Mouse (Mus musculus): Measurements from ENCODE around the gene Kcnt1. TPM values are rescaled to one million over a fixed set of nuclear protein-coding genes. Genes with fewer than 3 reads are reported as not detected.

Gene Kcnt1
- total RNA-seq, 2 experiments from 2014 or later, result 44.5 to 48.4 TPM

- H3K4me3 ChIP-seq, result no peak overlapping the region
- no peak for TF ChIP-seq CTCF (conservative IDR thresholded peaks at IDR 0.05)
- no peak overlapping the region for H3K27ac ChIP-seq
- DNase-seq (ENCODE audit: low spot score in 2 of 2), result no peak
Observed at GRCm38 (mm10) chr2:25940503-25940902, 77.0 kb downstream of the Kcnt1 start.

GRCm38 (mm10) chr2:25943822-25944221 is 80.3 kb downstream of the Kcnt1 start:
- no peak for TF ChIP-seq CTCF (conservative IDR thresholded peaks at IDR 0.05)
- no peak overlapping the region; the same call in 1 of the 2 replicates for H3K27ac ChIP-seq
- no peak for DNase-seq (ENCODE audit: low spot score in 2 of 2)
- no peak overlapping the region for H3K4me3 ChIP-seq

- Histone ChIP-seq H3K4me3 (no peak overlapping the region), H3K27ac (no peak overlapping the region)
- peak; percentile 64 for TF ChIP-seq CTCF (conservative IDR thresholded peaks at IDR 0.05)
- DNase-seq (ENCODE audit: low spot score in 2 of 2), result no peak
Observed at GRCm38 (mm10) chr2:25947950-25948349, 84.4 kb downstream of the Kcnt1 start.

GRCm38 (mm10) chr2:25949291-25949690 is 85.8 kb downstream of the Kcnt1 start:
- no peak overlapping the region for H3K27ac ChIP-seq
- no peak for TF ChIP-seq CTCF (conservative IDR thresholded peaks at IDR 0.05)
- H3K4me3 ChIP-seq, result no peak overlapping the region
- DNase-seq (ENCODE audit: low spot score in 2 of 2), result no peak

Other genes starting within 250 kb of the Kcnt1 start
- gene Ccdc183, start 246.1 kb upstream of the Kcnt1 start, total RNA-seq (2021), result not detected
- gene Tmem141, start 241.7 kb upstream of the Kcnt1 start, total RNA-seq (2021), result 10 to 100 TPM; 14.1 to 15.4 TPM
- under 1 TPM; 0.79 TPM for gene Fcna, start 235.7 kb upstream of the Kcnt1 start, total RNA-seq (2021)
- not detected for gene Lcn8, start 210.6 kb upstream of the Kcnt1 start, total RNA-seq (2021)
- gene Lcn5, start 205.8 kb upstream of the Kcnt1 start, total RNA-seq (2021), result not detected
- not detected for gene Lcn6, start 186.9 kb upstream of the Kcnt1 start, total RNA-seq (2021)
- gene Lcn10, start 181.0 kb upstream of the Kcnt1 start, total RNA-seq (2021), result not detected
- gene Obp2a, start 163.7 kb upstream of the Kcnt1 start, total RNA-seq (2021), result not detected
- gene Bmyc, start 157.0 kb upstream of the Kcnt1 start, total RNA-seq (2021), result 10 to 100 TPM; 83.7 to 88.9 TPM
- under 1 TPM in 1 of 2 experiments, not detected in 1; 0.86 TPM for gene Obp2b, start 126.7 kb upstream of the Kcnt1 start, total RNA-seq (2021)
- not detected for gene Lcn3, start 98.2 kb upstream of the Kcnt1 start, total RNA-seq (2021)
- not detected for gene Lcn11, start 86.7 kb upstream of the Kcnt1 start, total RNA-seq (2021)
- not detected for gene Gm13539, start 81.5 kb upstream of the Kcnt1 start, total RNA-seq (2021)
- not detected for gene Glt6d1, start 47.9 kb upstream of the Kcnt1 start, total RNA-seq (2021)
- not detected for gene Lcn9, start 40.6 kb upstream of the Kcnt1 start, total RNA-seq (2021)
- gene Sohlh1, start 16.5 kb upstream of the Kcnt1 start, total RNA-seq (2021), result not detected
- 100 to 1,000 TPM; 142 to 148 TPM for gene Camsap1, start 119.5 kb downstream of the Kcnt1 start, total RNA-seq (2021)
- 10 to 100 TPM; 52.1 to 53.0 TPM for gene Ubac1, start 158.0 kb downstream of the Kcnt1 start, total RNA-seq (2021)

Measured in layer of hippocampus, adult 2 months (tissue).